Mouse (Mus musculus): ENCODE measurements around the gene Apoc4.

DNA sequence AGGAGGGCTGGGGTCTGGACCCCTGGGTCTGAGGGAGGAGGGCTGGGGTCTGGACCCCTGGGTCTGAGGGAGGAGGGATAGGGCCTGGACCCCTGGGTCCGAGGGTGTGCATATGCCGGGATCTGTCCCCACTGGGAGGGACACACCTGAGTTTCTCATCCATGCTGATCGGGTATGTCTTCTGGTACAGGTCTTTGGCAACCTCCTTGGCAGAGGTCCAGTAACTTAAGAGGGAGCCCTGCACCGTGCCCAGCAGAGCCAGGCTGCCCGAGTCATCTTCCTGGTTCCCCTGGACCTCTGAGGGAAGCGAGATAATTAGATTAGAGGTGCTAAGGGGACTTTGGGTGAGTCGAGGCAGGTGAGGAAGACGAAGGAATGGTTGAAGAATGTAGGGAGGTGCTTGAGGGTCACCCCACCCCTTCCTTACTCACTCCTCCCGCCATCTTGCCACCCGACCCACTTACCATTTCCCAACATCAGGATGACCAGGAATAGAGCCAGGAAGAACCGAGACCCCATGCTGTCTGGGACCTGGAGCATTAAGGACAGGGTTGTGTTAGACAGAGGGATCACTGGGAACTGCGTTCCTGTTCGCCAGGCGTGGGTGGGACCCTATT, 8.1 kb downstream of the Apoc4 start:
- TF ChIP-seq POLR2A (IDR thresholded peaks at IDR 0.05; ENCODE audit: extremely low read depth, insufficient read depth, low read length) (no peak), CTCF (IDR thresholded peaks at IDR 0.05; ENCODE audit: extremely low read depth, insufficient read depth, low read length) (no peak)

Data from cortical plate, adult 2 months (tissue).